Mouse (Mus musculus) cerebellum, adult 2 months (tissue): ENCODE measurements around the gene Pom121l2. TPM values are rescaled to one million over a fixed set of nuclear protein-coding genes. Genes with fewer than 3 reads are reported as not detected.

Experiments
- DNase-seq, 2 experiments: peaks; one replicate each; pipeline ENCODE4 v3.0.0; 2021
- H3K27ac ChIP-seq: fragments of 200-500 bp; 2 replicates; pipeline ENCODE4 v1.5.1; 2012; ENCODE audit warnings: low read length, control low read depth, inconsistent platforms; ENCODE audit not compliant: insufficient read depth
- H3K27me3 ChIP-seq: fragments of 200-500 bp; 2 replicates; pipeline ENCODE4 v1.6.1; 2012; ENCODE audit warnings: inconsistent platforms, mild to moderate bottlenecking, low read length, moderate library complexity; ENCODE audit not compliant: control insufficient read depth, insufficient read depth
- H3K4me1 ChIP-seq: fragments of 200-500 bp; 2 replicates; pipeline ENCODE4 v1.6.1; 2011; ENCODE audit warnings: low read length; ENCODE audit not compliant: control insufficient read depth, insufficient read depth
- H3K4me3 ChIP-seq: fragments of 200-500 bp; replicated peaks from 2 replicates; pipeline ENCODE3; 2011; ENCODE audit warnings: mild to moderate bottlenecking, low read depth, low read length, control low read depth; ENCODE audit not compliant: insufficient read depth
- CTCF ChIP-seq: fragments of 200-500 bp; IDR thresholded peaks from 2 replicates; pipeline ENCODE4 v1.5.1; 2011; ENCODE audit warnings: low read depth, mild to moderate bottlenecking, control low read depth, low read length, moderate library complexity, borderline replicate concordance; ENCODE audit not compliant: insufficient read depth
- POLR2A ChIP-seq: fragments of 200-500 bp; IDR thresholded peaks from 2 replicates; pipeline ENCODE4 v1.6.1; 2011; ENCODE audit warnings: low read length, control low read depth, borderline replicate concordance; ENCODE audit not compliant: insufficient read depth
- WGBS: fragments of 180-500 bp; shearing (Covaris S2); methylation state at CpG from one replicate; pipeline ENCODE4 v1.1.7; 2018; 5-methylcytosine and 5-hydroxymethylcytosine counted together
- polyA plus RNA-seq: library from polyadenylated mRNA; depleted of rRNA; stranded (reverse); fragments of >200 nt; gene quantifications from 2 replicates; pipeline ENCODE4 v1.2.3, GENCODE M21; 2012

The Pom121l2 gene
- polyA plus RNA-seq, 1 experiment, result not detected

GRCm38 (mm10) chr13:21996101-21996839 lies 15.3 kb downstream of the Pom121l2 start:
- WGBS, result 7% methylated on average over 12 of the region's 12 CpGs
- Histone ChIP-seq H3K4me3 (no peak overlapping the region), H3K27me3 (peaks cover 17% of the 10 kb centered on the region; the same call in 1 of the 2 replicates), H3K4me1 (no peaks in the 10 kb centered on the region), H3K27ac (no peak overlapping the region)
- TF ChIP-seq CTCF (no peak), POLR2A (no peak)
- DNase-seq, result no peak

GRCm38 (mm10) chr13:21996840-21997185 lies 15.8 kb downstream of the Pom121l2 start:
- Histone ChIP-seq H3K4me1 (no peaks in the 10 kb centered on the region), H3K27me3 (peaks cover 17% of the 10 kb centered on the region; the same call in 1 of the 2 replicates), H3K27ac (no peak overlapping the region), H3K4me3 (no peak overlapping the region)
- DNase-seq, result no peak
- TF ChIP-seq POLR2A (no peak), CTCF (no peak)
- WGBS, result 5% methylated on average over 13 of the region's 13 CpGs

- TF ChIP-seq CTCF (no peak), POLR2A (no peak)
- WGBS, result 4% methylated on average over 21 of the region's 21 CpGs
- Histone ChIP-seq H3K27me3 (peaks cover 17% of the 10 kb centered on the region; the same call in 1 of the 2 replicates), H3K27ac (no peak overlapping the region), H3K4me3 (no peak overlapping the region), H3K4me1 (no peaks in the 10 kb centered on the region)
- no peak for DNase-seq
Measured at GRCm38 (mm10) chr13:21997201-21997820, 16.3 kb downstream of the Pom121l2 start.

GRCm38 (mm10) chr13:21997821-21998220 lies 16.8 kb downstream of the Pom121l2 start:
- TF ChIP-seq CTCF (no peak), POLR2A (no peak)
- 6% methylated on average over 4 of the region's 4 CpGs for WGBS

GRCm38 (mm10) chr13:21998412-21998811 lies 17.4 kb downstream of the Pom121l2 start:
- Histone ChIP-seq H3K27me3 (peaks cover 17% of the 10 kb centered on the region; the same call in 1 of the 2 replicates), H3K4me1 (no peaks in the 10 kb centered on the region), H3K4me3 (no peak overlapping the region), H3K27ac (no peak overlapping the region)
- no peak for DNase-seq
- TF ChIP-seq POLR2A, result no peak
- no peak for TF ChIP-seq CTCF
- WGBS, result 35% methylated on average over 3 of the region's 3 CpGs

More at GRCm38 (mm10) chr13:21997821-21998220, 16.8 kb downstream of the Pom121l2 start:
- H3K27me3 ChIP-seq, result peaks cover 17% of the 10 kb centered on the region; the same call in 1 of the 2 replicates
- H3K27ac ChIP-seq, result no peak overlapping the region
- H3K4me1 ChIP-seq, result no peaks in the 10 kb centered on the region
- no peak overlapping the region for H3K4me3 ChIP-seq
- no peak for DNase-seq

- Histone ChIP-seq H3K4me3 (no peak overlapping the region), H3K4me1 (no peaks in the 10 kb centered on the region), H3K27ac (no peak overlapping the region), H3K27me3 (peaks cover 17% of the 10 kb centered on the region; the same call in 1 of the 2 replicates)
- WGBS, result 32% methylated on average over 4 of the region's 4 CpGs
- no peak for DNase-seq
- TF ChIP-seq POLR2A (no peak), CTCF (no peak)
Measured at GRCm38 (mm10) chr13:21999147-21999546, 18.2 kb downstream of the Pom121l2 start.

- WGBS, result 76% methylated on average over 2 of the region's 2 CpGs
Measured at GRCm38 (mm10) chr13:22001346-22001745, 20.4 kb downstream of the Pom121l2 start.

More at GRCm38 (mm10) chr13:22001346-22001745, 20.4 kb downstream of the Pom121l2 start:
- no peak for DNase-seq
- TF ChIP-seq CTCF, result no peak
- TF ChIP-seq POLR2A, result no peak
- Histone ChIP-seq H3K4me3 (no peak overlapping the region), H3K27ac (no peak overlapping the region), H3K27me3 (peaks cover 17% of the 10 kb centered on the region; the same call in 1 of the 2 replicates), H3K4me1 (peaks cover under 1% of the 10 kb centered on the region; the same call in 1 of the 2 replicates)
